Mouse (Mus musculus): ENCODE measurements around the gene Ccdc28b. TPM values are rescaled to one million over a fixed set of nuclear protein-coding genes. Genes with fewer than 3 reads are reported as not detected.

The Ccdc28b gene
- polyA plus RNA-seq, 1 experiment from 2014 or later, result 140 TPM

- peaks cover 60% of the 10 kb centered on the region for H3K4me1 ChIP-seq (replicated peaks)
- ATAC-seq (ENCODE audit: low read depth), result no peak
These were observed 1.5 kb downstream of the Ccdc28b start for GRCm38 (mm10) chr4:129622120-129622802.

GRCm38 (mm10) chr4:129621283-129621841, 2.4 kb downstream of the Ccdc28b start:
- no peak overlapping the region for H3K27ac ChIP-seq (replicated peaks)

More at GRCm38 (mm10) chr4:129622120-129622802, 1.5 kb downstream of the Ccdc28b start:
- no peaks in the 10 kb centered on the region for H3K27me3 ChIP-seq
- peak overlapping the region; percentile 94; the same call in 1 of the 2 replicates for H3K27ac ChIP-seq (replicated peaks)
- 80% methylated on average over 11 of the region's 11 CpGs for WGBS
- peaks cover 22% of the 10 kb centered on the region for H3K36me3 ChIP-seq
- H3K9me3 ChIP-seq, result no peaks in the 10 kb centered on the region
- H3K4me2 ChIP-seq, result peak overlapping the region; percentile 89
- peak overlapping the region; percentile 91 for H3K9ac ChIP-seq
- peak overlapping the region; percentile 73 for H3K4me3 ChIP-seq

GRCm38 (mm10) chr4:129620419-129621282, 3.1 kb downstream of the Ccdc28b start:
- no peak for ATAC-seq (ENCODE audit: low read depth)
- no peaks in the 10 kb centered on the region for H3K9me3 ChIP-seq
- 86% methylated on average over 11 of the region's 11 CpGs for WGBS
- no peak overlapping the region for H3K4me3 ChIP-seq
- peak overlapping the region; percentile 51 for H3K9ac ChIP-seq
- H3K4me2 ChIP-seq, result no peak overlapping the region; the same call in 1 of the 2 replicates
- H3K27me3 ChIP-seq, result no peaks in the 10 kb centered on the region
- peaks cover 58% of the 10 kb centered on the region for H3K4me1 ChIP-seq (replicated peaks)
- peaks cover 27% of the 10 kb centered on the region for H3K36me3 ChIP-seq
- no peak overlapping the region for H3K27ac ChIP-seq (replicated peaks)

More at GRCm38 (mm10) chr4:129621283-129621841, 2.4 kb downstream of the Ccdc28b start:
- H3K36me3 ChIP-seq, result peaks cover 22% of the 10 kb centered on the region
- peaks cover 61% of the 10 kb centered on the region for H3K4me1 ChIP-seq (replicated peaks)
- H3K4me3 ChIP-seq, result no peak overlapping the region
- H3K9ac ChIP-seq, result peak overlapping the region; percentile 51
- no peaks in the 10 kb centered on the region for H3K9me3 ChIP-seq
- WGBS, result 88% methylated on average over 8 of the region's 8 CpGs
- H3K4me2 ChIP-seq, result peak overlapping the region; percentile 89
- no peaks in the 10 kb centered on the region for H3K27me3 ChIP-seq
- no peak for ATAC-seq (ENCODE audit: low read depth)

GRCm38 (mm10) chr4:129618786-129619691, 4.7 kb downstream of the Ccdc28b start, which contains the start of gene Iqcc:
Gene Iqcc (minus strand): TSS chr4:129619099.
- Histone ChIP-seq H3K4me2 (peak within 1 kb of the TSS; percentile 79), H3K27ac (replicated peaks) (peak within 1 kb of the TSS; percentile 91), H3K9ac (peak within 1 kb of the TSS; percentile 92), H3K4me1 (replicated peaks) (peaks cover 43% of the 10 kb centered on the region), H3K9me3 (no peaks in the 10 kb centered on the region), H3K27me3 (no peaks in the 10 kb centered on the region), H3K4me3 (peak within 1 kb of the TSS; percentile 64), H3K36me3 (peaks cover 31% of the 10 kb centered on the region)
- peak; percentile 90 for ATAC-seq (ENCODE audit: low read depth)
- 4% methylated on average over 44 of the region's 44 CpGs for WGBS

- Histone ChIP-seq H3K4me3 (peak overlapping the region; percentile 64), H3K27me3 (no peaks in the 10 kb centered on the region), H3K9me3 (no peaks in the 10 kb centered on the region), H3K36me3 (peaks cover 31% of the 10 kb centered on the region), H3K9ac (peak overlapping the region; percentile 92), H3K4me2 (peak overlapping the region; percentile 79), H3K27ac (replicated peaks) (peak overlapping the region; percentile 91; the same call in 1 of the 2 replicates), H3K4me1 (replicated peaks) (peaks cover 40% of the 10 kb centered on the region)
- 94% methylated on average over 5 of the region's 5 CpGs for WGBS
- ATAC-seq (ENCODE audit: low read depth), result no peak
These were observed 5.7 kb downstream of the Ccdc28b start for GRCm38 (mm10) chr4:129618031-129618430.

- Histone ChIP-seq H3K27ac (replicated peaks) (no peak overlapping the region), H3K4me1 (replicated peaks) (peaks cover 32% of the 10 kb centered on the region), H3K4me3 (no peak overlapping the region), H3K4me2 (no peak overlapping the region), H3K36me3 (peaks cover 31% of the 10 kb centered on the region), H3K9ac (no peak overlapping the region), H3K9me3 (no peaks in the 10 kb centered on the region), H3K27me3 (no peaks in the 10 kb centered on the region)
- ATAC-seq (ENCODE audit: low read depth), result no peak
- 98% methylated on average over 7 of the region's 7 CpGs for WGBS
These were observed 6.6 kb downstream of the Ccdc28b start for GRCm38 (mm10) chr4:129617121-129617641.

- WGBS, result 93% methylated on average over 3 of the region's 3 CpGs
- Histone ChIP-seq H3K4me2 (no peak overlapping the region), H3K9ac (no peak overlapping the region), H3K9me3 (no peaks in the 10 kb centered on the region), H3K27me3 (no peaks in the 10 kb centered on the region), H3K27ac (replicated peaks) (no peak overlapping the region), H3K36me3 (peaks cover 31% of the 10 kb centered on the region), H3K4me3 (no peak overlapping the region), H3K4me1 (replicated peaks) (peaks cover 26% of the 10 kb centered on the region)
- ATAC-seq (ENCODE audit: low read depth), result no peak
These were observed 7.1 kb downstream of the Ccdc28b start for GRCm38 (mm10) chr4:129616631-129617030.

- no peak for ATAC-seq (ENCODE audit: low read depth)
- Histone ChIP-seq H3K4me2 (no peak overlapping the region), H3K4me1 (replicated peaks) (peaks cover 18% of the 10 kb centered on the region), H3K27ac (replicated peaks) (no peak overlapping the region), H3K27me3 (no peaks in the 10 kb centered on the region), H3K9ac (no peak overlapping the region), H3K9me3 (no peaks in the 10 kb centered on the region), H3K36me3 (peaks cover 27% of the 10 kb centered on the region), H3K4me3 (no peak overlapping the region)
- WGBS, result 89% methylated on average over 9 of the region's 9 CpGs
These were observed 7.9 kb downstream of the Ccdc28b start for GRCm38 (mm10) chr4:129615801-129616290.

- no peak for ATAC-seq (ENCODE audit: low read depth)
- Histone ChIP-seq H3K27ac (replicated peaks) (no peak within 1 kb of the TSS), H3K9ac (0 out of 2 replicates have a peak within 1 kb of the TSS, but pooled peaks have one; percentile 6), H3K4me1 (replicated peaks) (peaks cover 14% of the 10 kb centered on the region), H3K27me3 (no peaks in the 10 kb centered on the region), H3K4me3 (no peak within 1 kb of the TSS), H3K4me2 (no peak within 1 kb of the TSS), H3K9me3 (no peaks in the 10 kb centered on the region), H3K36me3 (peaks cover 32% of the 10 kb centered on the region)
- 81% methylated on average over 6 of the region's 6 CpGs for WGBS
These were observed 9.7 kb downstream of the Ccdc28b start, which contains the start of gene Dcdc2b for GRCm38 (mm10) chr4:129614093-129614492. Gene Dcdc2b (minus strand): TSS chr4:129614257.

- 63% methylated on average over 4 of the region's 4 CpGs for WGBS
- Histone ChIP-seq H3K36me3 (peaks cover 39% of the 10 kb centered on the region), H3K4me2 (no peak overlapping the region), H3K4me3 (no peak overlapping the region), H3K9me3 (no peaks in the 10 kb centered on the region), H3K27ac (replicated peaks) (no peak overlapping the region), H3K4me1 (replicated peaks) (no peaks in the 10 kb centered on the region; the same call in 1 of the 2 replicates), H3K27me3 (no peaks in the 10 kb centered on the region), H3K9ac (no peak overlapping the region)
- no peak for ATAC-seq (ENCODE audit: low read depth)
These were observed 13.3 kb downstream of the Ccdc28b start for GRCm38 (mm10) chr4:129610472-129610871.

GRCm38 (mm10) chr4:129610026-129610425, 13.7 kb downstream of the Ccdc28b start:
- H3K27ac ChIP-seq (replicated peaks), result no peak overlapping the region
- H3K27me3 ChIP-seq, result no peaks in the 10 kb centered on the region
- H3K4me2 ChIP-seq, result no peak overlapping the region
- H3K36me3 ChIP-seq, result peaks cover 42% of the 10 kb centered on the region
- ATAC-seq (ENCODE audit: low read depth), result no peak
- H3K9ac ChIP-seq, result no peak overlapping the region
- 84% methylated on average over 4 of the region's 4 CpGs for WGBS
- no peak overlapping the region for H3K4me3 ChIP-seq
- H3K4me1 ChIP-seq (replicated peaks), result no peaks in the 10 kb centered on the region; the same call in 1 of the 2 replicates
- no peaks in the 10 kb centered on the region for H3K9me3 ChIP-seq

All from neural tube, embryonic 13.5 days (tissue).